Mouse (Mus musculus): ENCODE measurements around the gene Olfr531. TPM values are rescaled to one million over a fixed set of nuclear protein-coding genes. Genes with fewer than 3 reads are reported as not detected.

Gene Olfr531
- total RNA-seq (2021) = not detected

GRCm38 (mm10) chr7:140402818-140403217 is at the start of gene Olfr531:
Gene Olfr531 (minus strand): TSS chr7:140402918.
- DNase-seq = no peak
- intact Hi-C loops (cut with DNase I) = no loop called here

GRCm38 (mm10) chr7:140443141-140443540 is 40.4 kb upstream of the Olfr531 start:
- intact Hi-C loops (cut with DNase I) = no loop called here
- DNase-seq = no peak

GRCm38 (mm10) chr7:140421539-140421938 is 18.8 kb upstream of the Olfr531 start, which contains the start of gene Olfr532:
Gene Olfr532 (minus strand): TSS chr7:140421639.
- intact Hi-C loops (cut with DNase I) = no loop called here
- no peak for DNase-seq

GRCm38 (mm10) chr7:140376911-140377310 is 25.8 kb downstream of the Olfr531 start:
- intact Hi-C loops (cut with DNase I) = no loop called here
- DNase-seq = no peak

GRCm38 (mm10) chr7:140376231-140376630 is 26.5 kb downstream of the Olfr531 start, which contains the start of gene Olfr530:
Gene Olfr530 (minus strand): TSS chr7:140376331.
- intact Hi-C loops (cut with DNase I) = no loop called here
- DNase-seq = no peak

GRCm38 (mm10) chr7:140374300-140374699 is 28.4 kb downstream of the Olfr531 start:
- intact Hi-C loops (cut with DNase I) = no loop called here
- DNase-seq = no peak

GRCm38 (mm10) chr7:140361571-140361970 is 41.1 kb downstream of the Olfr531 start, which contains the start of gene Olfr60:
Gene Olfr60 (minus strand): TSS chr7:140361671.
- DNase-seq = no peak
- intact Hi-C loops (cut with DNase I) = no loop called here

Other genes with a start within 250 kb of the Olfr531 start
- 10 to 100 TPM; 77.0 to 80.8 TPM for gene Sprn, start 248.0 kb downstream of the Olfr531 start, total RNA-seq (2021)
- gene Olfr522, start 238.2 kb downstream of the Olfr531 start, total RNA-seq (2021) = not detected
- gene Olfr523, start 229.7 kb downstream of the Olfr531 start, total RNA-seq (2021) = not detected
- not detected for gene Olfr524, start 197.0 kb downstream of the Olfr531 start, total RNA-seq (2021)
- gene Cd163l1, start 184.7 kb downstream of the Olfr531 start, total RNA-seq (2021) = under 1 TPM; 0.32 to 0.58 TPM
- not detected for gene 5830411N06Rik, start 155.6 kb downstream of the Olfr531 start, total RNA-seq (2021)
- gene Olfr525, start 82.1 kb downstream of the Olfr531 start, total RNA-seq (2021) = not detected
- not detected for gene Olfr527, start 68.9 kb downstream of the Olfr531 start, total RNA-seq (2021)
- not detected for gene Olfr60, start 41.2 kb downstream of the Olfr531 start, total RNA-seq (2021)
- gene Olfr530, start 26.6 kb downstream of the Olfr531 start, total RNA-seq (2021) = not detected
- not detected for gene Olfr532, start 18.7 kb upstream of the Olfr531 start, total RNA-seq (2021)
- gene Olfr533, start 60.5 kb upstream of the Olfr531 start, total RNA-seq (2021) = not detected
- not detected for gene Olfr535, start 81.3 kb upstream of the Olfr531 start, total RNA-seq (2021)
- gene Olfr536, start 104.5 kb upstream of the Olfr531 start, total RNA-seq (2021) = not detected
- gene Olfr538, start 165.0 kb upstream of the Olfr531 start, total RNA-seq (2021) = not detected
- gene Olfr46, start 198.4 kb upstream of the Olfr531 start, total RNA-seq (2021) = under 1 TPM in 1 of 2 experiments, not detected in 1; 0.10 TPM
- not detected for gene Olfr61, start 226.1 kb upstream of the Olfr531 start, total RNA-seq (2021)
- not detected for gene Olfr53, start 243.5 kb upstream of the Olfr531 start, total RNA-seq (2021)